Mouse (Mus musculus) limb, embryonic 15.5 days (tissue): ENCODE data around the gene Snrpb2. TPM values are rescaled to one million over a fixed set of nuclear protein-coding genes. Genes with fewer than 3 reads are reported as not detected.
A peak's percentile ranks its signal among the peaks of the same experiment; 100 is the strongest.

ENCODE experiments used
- ATAC-seq: fragments of 200-750 bp; cut with Nextera tagmentation; 2 replicates; pipeline ENCODE4 v1.8.0; 2017; ENCODE audit warnings: low read depth, moderate TSS enrichment; ENCODE audit not compliant: insufficient number of reproducible peaks, low FRiP score, low TSS enrichment
- H3K27ac ChIP-seq: fragments of 300-500 bp; sonication (generic); 2 replicates; pipeline ENCODE4 v1.5.1; 2015; ENCODE audit warnings: moderate library complexity, mild to moderate bottlenecking, inconsistent platforms
- H3K27me3 ChIP-seq: fragments of 300-500 bp; sonication (generic); 2 replicates; pipeline ENCODE4 v1.6.1; 2015; ENCODE audit warnings: inconsistent platforms
- H3K36me3 ChIP-seq: fragments of 300-500 bp; sonication (generic); 2 replicates; pipeline ENCODE4 v1.6.1; 2015; ENCODE audit warnings: inconsistent platforms
- H3K4me1 ChIP-seq: fragments of 300-500 bp; sonication (generic); 2 replicates; pipeline ENCODE4 v1.6.1; 2015; ENCODE audit warnings: inconsistent platforms
- H3K4me2 ChIP-seq: fragments of 300-500 bp; sonication (generic); 2 replicates; pipeline ENCODE4 v1.6.1; 2015; ENCODE audit warnings: mild to moderate bottlenecking, inconsistent platforms
- H3K4me3 ChIP-seq: fragments of 300-500 bp; sonication (generic); 2 replicates; pipeline ENCODE4 v1.5.1; 2015; ENCODE audit warnings: mild to moderate bottlenecking, inconsistent platforms
- H3K9ac ChIP-seq: fragments of 300-500 bp; sonication (generic); 2 replicates; pipeline ENCODE4 v1.6.1; 2015; ENCODE audit warnings: inconsistent platforms
- H3K9me3 ChIP-seq: fragments of 300-500 bp; sonication (generic); 2 replicates; pipeline ENCODE4 v1.6.1; 2016; ENCODE audit warnings: inconsistent platforms
- WGBS: fragments of 180-500 bp; shearing (Covaris S2); methylation state at CpG from one replicate; pipeline ENCODE4 v1.1.7; 2015; 5-methylcytosine and 5-hydroxymethylcytosine counted together
- polyA plus RNA-seq: library from polyadenylated mRNA; unstranded; fragments of >200 nt; fragmentation: Nextera tagmentation; extraction: Ambion mirVana; gene quantifications from 2 replicates; pipeline ENCODE4 v1.2.1, GENCODE M21; 2015

Snrpb2 gene
- polyA plus RNA-seq, result 54.3 and 60.3 TPM in 2 replicates

DNA sequence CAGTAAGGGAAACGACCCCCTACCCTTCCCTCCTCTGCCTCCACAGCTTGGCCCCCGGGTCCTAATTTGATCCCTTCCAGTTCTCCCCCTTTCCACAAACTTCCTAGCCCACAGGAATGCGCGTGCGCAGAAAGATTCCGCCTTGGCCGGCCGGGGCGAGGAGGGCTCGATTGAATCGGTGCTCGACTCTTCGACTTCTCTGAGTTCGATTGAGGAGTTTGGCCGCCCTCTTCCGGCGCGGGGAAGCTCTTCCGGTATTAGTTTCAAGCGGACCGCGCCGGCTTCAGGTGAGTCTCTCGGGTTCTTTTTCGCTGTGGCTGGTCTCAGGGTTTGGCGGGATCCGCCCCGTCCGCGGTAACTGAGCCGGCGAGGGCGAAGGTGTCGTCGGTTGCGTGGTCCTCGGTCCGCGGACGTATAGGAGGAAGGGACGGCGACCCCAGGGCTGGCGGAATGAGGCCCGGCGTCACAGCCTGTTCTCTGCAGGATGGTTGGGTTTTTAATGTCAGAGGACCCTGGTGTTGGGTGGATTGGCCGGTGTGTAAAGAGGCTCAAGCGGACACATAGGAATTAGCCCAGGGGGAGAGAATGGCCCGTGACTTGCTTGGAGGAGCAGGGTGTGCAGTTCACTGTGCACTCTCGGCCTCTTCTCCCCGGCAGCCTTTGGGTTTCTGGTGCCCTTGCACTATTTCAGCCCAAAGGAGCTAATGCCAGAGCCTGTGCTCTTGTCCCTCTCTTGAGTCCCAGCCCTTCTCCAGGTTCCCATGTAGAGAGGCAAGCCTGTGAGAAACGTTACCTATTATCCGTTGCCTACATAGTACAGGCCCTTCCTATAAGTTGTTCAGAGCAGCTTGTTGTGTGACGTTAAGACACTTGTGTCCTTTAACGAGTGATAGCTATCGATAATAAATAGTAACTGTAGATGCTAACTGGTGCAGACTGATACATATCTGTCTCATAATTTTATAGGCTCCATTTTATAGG, at the start of gene Snrpb2:
TSS of gene Snrpb2 (plus strand) at position 228 of the 981 bp plus-strand sequence.
- Histone ChIP-seq H3K27me3 (no peaks in the 10 kb centered on the region), H3K36me3 (peaks cover 23% of the 10 kb centered on the region), H3K4me3 (peak within 1 kb of the TSS; percentile 86), H3K4me1 (peaks cover 5% of the 10 kb centered on the region; the same call in 1 of the 2 replicates), H3K9ac (peak within 1 kb of the TSS; percentile 74), H3K9me3 (no peaks in the 10 kb centered on the region), H3K27ac (no peak within 1 kb of the TSS; the same call in 1 of the 2 replicates), H3K4me2 (peak within 1 kb of the TSS; percentile 67)
- no peak; the same call in 1 of the 2 replicates for ATAC-seq
- 1% methylated on average over 55 of the region's 55 CpGs for whole genome bisulfite sequencing

DNA sequence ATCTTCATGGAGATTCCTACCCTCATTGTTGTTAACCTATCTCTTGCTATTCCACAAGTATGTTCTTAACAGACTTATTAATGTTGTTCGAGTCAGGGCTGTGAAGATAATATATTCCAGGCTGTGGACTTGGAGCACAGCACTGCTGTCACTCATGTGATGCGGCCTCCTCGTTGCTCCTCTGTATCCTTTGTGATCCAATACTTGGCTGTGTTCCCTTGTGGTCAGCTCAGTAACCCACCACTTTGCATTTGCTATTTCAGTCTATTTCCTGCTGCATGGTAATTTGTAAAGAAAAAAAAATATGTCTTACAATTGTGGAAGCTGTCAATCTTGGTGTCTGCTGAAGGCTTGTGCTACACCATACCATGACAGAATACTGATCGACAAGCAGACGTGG, 49.8 kb upstream of the Snrpb2 start:
- Histone ChIP-seq H3K9ac (no peak overlapping the region), H3K4me3 (no peak overlapping the region), H3K27ac (no peak overlapping the region), H3K4me2 (no peak overlapping the region), H3K36me3 (no peaks in the 10 kb centered on the region), H3K4me1 (no peaks in the 10 kb centered on the region), H3K9me3 (no peaks in the 10 kb centered on the region), H3K27me3 (no peaks in the 10 kb centered on the region)
- WGBS, result 69% methylated on average over 5 of the region's 5 CpGs
- ATAC-seq, result no peak

DNA sequence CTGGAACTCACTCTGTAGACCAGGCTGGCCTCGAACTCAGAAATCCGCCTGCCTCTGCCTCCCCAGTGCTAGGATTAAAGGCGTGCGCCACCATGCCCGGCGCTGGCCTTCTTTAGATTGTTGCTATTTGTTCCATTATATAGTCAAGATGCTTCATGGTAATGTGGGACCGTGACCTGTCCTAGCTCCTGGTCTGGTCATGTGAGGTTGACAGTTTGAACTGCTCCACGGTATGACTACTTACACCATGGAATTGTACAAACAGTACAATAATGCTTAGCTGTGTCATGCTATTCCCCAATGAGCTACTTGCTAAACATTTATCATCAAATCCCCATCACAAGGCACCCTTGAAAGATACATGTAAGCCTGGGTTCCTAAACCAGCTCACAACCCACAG, 44.8 kb upstream of the Snrpb2 start:
- no peak overlapping the region for H3K4me2 ChIP-seq
- H3K36me3 ChIP-seq, result no peaks in the 10 kb centered on the region
- H3K27ac ChIP-seq, result no peak overlapping the region
- H3K4me1 ChIP-seq, result peaks cover 13% of the 10 kb centered on the region; the same call in 1 of the 2 replicates
- no peak for ATAC-seq
- no peaks in the 10 kb centered on the region for H3K9me3 ChIP-seq
- no peak overlapping the region for H3K4me3 ChIP-seq
- no peak overlapping the region for H3K9ac ChIP-seq
- WGBS, result 88% methylated on average over 8 of the region's 8 CpGs
- H3K27me3 ChIP-seq, result no peaks in the 10 kb centered on the region

GRCm38 (mm10) chr2:143018591-143019130, 44.2 kb upstream of the Snrpb2 start:
- Histone ChIP-seq H3K4me3 (no peak overlapping the region), H3K36me3 (no peaks in the 10 kb centered on the region), H3K4me2 (no peak overlapping the region), H3K4me1 (peaks cover 13% of the 10 kb centered on the region; the same call in 1 of the 2 replicates), H3K9me3 (no peaks in the 10 kb centered on the region), H3K27me3 (no peaks in the 10 kb centered on the region), H3K9ac (no peak overlapping the region), H3K27ac (no peak overlapping the region)
- ATAC-seq, result 0 out of 2 replicates have a peak, but pooled peaks have one; percentile 19
- WGBS, result 3% methylated on average over 5 of the region's 5 CpGs

DNA sequence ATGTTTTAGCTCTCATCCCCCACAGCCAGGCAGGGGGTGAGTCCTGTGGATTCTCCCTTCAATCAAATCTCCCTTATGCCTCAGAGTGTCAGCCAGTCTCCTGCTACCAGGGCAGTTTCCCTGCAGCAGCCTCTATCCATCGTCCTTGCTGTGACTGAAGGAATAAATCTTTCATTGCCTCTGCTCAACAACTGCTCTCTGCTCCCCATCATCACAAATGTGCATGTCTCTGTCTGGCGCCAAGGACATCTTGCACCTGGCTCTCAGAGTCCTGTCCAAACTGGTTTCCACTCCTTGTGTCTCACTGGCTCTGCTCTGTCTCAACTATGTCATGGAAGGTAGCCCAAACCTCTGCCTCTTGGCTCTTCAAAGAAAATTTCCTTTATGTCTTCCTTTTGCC, 43.1 kb upstream of the Snrpb2 start:
- Histone ChIP-seq H3K36me3 (no peaks in the 10 kb centered on the region), H3K4me1 (peaks cover 13% of the 10 kb centered on the region; the same call in 1 of the 2 replicates)

DNA sequence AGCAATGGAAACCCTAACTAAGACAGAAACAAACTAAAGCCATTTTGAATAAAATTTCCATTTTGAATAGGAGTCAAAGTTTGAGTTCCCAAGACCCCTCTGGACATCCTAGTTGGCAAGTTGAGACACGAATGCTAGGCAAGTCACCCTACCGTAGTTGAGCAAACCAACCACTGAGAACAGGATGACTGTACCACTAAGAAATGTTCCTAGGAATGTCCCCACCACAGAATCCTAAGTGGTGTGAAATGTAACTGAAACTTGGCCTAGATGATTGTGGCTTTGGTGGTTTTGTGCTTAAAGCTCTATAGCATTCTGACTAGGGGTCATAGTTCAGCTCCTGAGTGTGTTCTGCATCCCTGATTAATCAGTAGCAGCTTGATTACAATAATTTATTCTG, 39.5 kb upstream of the Snrpb2 start:
- Histone ChIP-seq H3K27ac (no peak overlapping the region), H3K9me3 (no peaks in the 10 kb centered on the region), H3K4me3 (no peak overlapping the region), H3K27me3 (no peaks in the 10 kb centered on the region), H3K9ac (no peak overlapping the region), H3K36me3 (no peaks in the 10 kb centered on the region), H3K4me2 (no peak overlapping the region), H3K4me1 (peaks cover 11% of the 10 kb centered on the region; the same call in 1 of the 2 replicates)
- 66% methylated on average over 2 of the region's 2 CpGs for WGBS
- ATAC-seq, result no peak

More for the DNA sequence above, 43.1 kb upstream of the Snrpb2 start:
- no peaks in the 10 kb centered on the region for H3K27me3 ChIP-seq
- no peak overlapping the region for H3K4me2 ChIP-seq
- 31% methylated on average over 2 of the region's 2 CpGs for WGBS
- no peak overlapping the region for H3K9ac ChIP-seq
- no peak overlapping the region for H3K4me3 ChIP-seq
- ATAC-seq, result no peak
- no peaks in the 10 kb centered on the region for H3K9me3 ChIP-seq
- no peak overlapping the region for H3K27ac ChIP-seq

DNA sequence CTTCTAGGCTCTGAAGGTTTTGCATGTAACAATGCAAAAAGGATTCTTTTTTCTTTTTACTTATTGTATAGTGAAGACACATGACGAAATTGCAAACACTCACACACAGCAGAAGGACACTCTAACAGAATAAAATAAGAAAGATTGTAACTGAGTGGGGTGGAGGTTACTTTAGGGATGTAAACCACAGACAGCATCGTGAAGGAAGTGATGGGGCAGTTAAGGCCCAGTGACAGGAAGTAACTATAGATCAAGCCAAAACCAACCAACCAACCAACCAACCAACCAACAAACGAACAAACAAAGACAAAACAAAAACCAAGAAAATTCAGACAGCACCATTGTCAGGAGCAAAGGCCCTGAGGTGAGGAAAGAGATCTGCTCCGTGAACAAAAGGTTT, 38.6 kb upstream of the Snrpb2 start:
- Histone ChIP-seq H3K4me1 (peaks cover 5% of the 10 kb centered on the region; the same call in 1 of the 2 replicates), H3K27ac (no peak overlapping the region), H3K4me2 (no peak overlapping the region), H3K9ac (no peak overlapping the region), H3K36me3 (no peaks in the 10 kb centered on the region), H3K9me3 (no peaks in the 10 kb centered on the region), H3K4me3 (no peak overlapping the region), H3K27me3 (no peaks in the 10 kb centered on the region)
- no peak for ATAC-seq
- WGBS, result 82% methylated on average over 4 of the region's 4 CpGs

DNA sequence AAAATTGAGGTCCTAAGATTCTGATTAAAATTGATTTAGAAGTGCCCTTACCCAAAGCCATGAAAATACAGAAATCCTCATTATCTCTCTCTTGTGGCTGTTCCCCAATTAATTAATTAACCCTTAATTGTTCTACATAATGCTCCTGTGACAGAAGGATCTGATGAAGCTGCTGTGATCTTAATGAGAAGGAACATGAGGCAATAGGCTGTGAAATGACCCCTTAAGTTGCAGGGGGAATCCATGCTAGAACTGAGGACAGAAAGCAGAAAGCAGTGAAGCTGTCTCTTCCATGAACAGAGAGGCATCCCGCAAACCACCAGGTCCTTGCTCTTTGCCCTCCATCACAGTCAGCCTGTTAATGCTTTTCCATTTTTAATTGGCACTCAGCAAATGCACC, 31.6 kb upstream of the Snrpb2 start:
- Histone ChIP-seq H3K4me3 (no peak overlapping the region), H3K9me3 (no peaks in the 10 kb centered on the region), H3K27me3 (no peaks in the 10 kb centered on the region), H3K27ac (no peak overlapping the region), H3K4me2 (no peak overlapping the region), H3K9ac (no peak overlapping the region), H3K4me1 (peaks cover 5% of the 10 kb centered on the region), H3K36me3 (no peaks in the 10 kb centered on the region)
- no peak for ATAC-seq
- 86% methylated on average over 1 of the region's 1 CpGs for WGBS

DNA sequence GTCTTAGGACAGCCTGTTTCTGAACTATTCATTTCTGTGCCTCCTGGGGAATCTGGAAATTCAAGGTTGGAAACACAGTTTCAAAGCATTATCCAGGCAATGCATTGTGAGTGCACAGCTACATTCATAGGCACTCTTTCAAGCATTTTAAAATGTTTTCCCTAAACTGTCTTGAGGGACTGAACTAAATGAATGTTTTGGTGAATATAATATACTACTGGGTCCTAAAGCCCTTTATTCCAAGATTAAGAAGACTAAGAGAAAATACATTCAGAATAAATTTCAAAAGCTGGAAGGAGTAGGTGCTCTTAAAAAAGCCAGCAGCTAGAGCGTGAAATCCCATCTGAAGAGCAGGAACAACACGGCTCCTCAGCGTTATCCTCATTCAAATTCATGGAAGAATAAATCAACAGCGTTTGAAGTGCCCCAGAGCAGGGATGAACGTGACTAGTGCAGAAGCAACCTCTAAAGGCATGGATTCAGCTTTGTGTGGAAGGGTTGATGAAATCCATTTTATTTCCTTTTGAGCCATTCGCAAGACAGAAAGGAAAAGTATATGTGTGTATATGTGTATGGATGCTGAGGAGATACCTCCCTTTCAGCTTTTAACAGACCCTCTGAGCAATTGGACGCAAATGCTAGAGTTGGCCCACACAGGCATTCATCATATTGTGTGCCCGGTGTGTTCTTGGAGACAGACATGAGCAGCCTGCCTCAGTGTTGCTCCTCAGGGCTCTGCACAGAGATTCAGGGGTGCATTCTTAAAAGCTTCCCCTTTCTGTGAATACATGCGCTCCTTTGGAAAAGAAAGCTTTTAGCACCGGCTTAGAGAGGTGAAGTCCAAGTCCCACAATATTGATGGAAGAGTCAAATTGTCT, 30.2 kb upstream of the Snrpb2 start:
- ATAC-seq, result no peak
- Histone ChIP-seq H3K4me1 (peaks cover 5% of the 10 kb centered on the region), H3K36me3 (no peaks in the 10 kb centered on the region), H3K9ac (no peak overlapping the region), H3K9me3 (no peaks in the 10 kb centered on the region), H3K4me3 (no peak overlapping the region), H3K27me3 (no peaks in the 10 kb centered on the region), H3K27ac (no peak overlapping the region), H3K4me2 (no peak overlapping the region)
- 76% methylated on average over 10 of the region's 10 CpGs for WGBS

DNA sequence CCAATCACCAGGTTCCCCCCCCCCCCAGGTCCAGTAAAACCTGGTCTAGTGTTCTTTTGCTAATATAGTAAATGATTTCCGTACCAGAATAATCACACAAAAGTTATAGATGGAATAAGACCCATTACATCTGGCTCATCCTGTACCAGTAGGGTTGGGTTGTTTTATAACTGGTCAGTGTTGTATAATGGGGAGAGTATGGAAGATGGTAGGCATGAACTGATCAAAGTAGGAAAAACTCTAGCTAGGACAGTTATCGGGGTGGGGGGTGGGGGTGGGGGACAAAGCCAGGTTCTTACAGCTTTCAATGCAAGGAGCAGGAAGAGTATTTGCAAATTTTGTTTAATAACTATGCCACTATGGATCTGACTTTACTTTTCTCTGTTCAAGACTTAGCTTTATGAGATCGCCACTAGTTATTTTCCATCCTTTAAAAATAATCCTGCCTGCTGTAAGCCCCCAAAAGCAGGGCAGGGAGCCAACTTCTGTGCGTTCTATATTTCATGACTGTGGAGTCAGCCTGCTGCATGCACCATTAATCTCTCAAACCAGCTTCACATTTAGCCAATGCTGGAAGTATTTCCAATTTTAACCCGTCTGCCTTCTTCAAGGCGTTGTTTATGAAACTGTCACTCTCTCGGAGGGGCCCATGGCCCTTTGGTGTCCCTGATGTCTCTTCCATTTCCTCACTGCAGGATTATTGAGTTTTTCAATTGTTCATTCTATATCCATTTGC, 28.3 kb upstream of the Snrpb2 start:
- no peaks in the 10 kb centered on the region for H3K36me3 ChIP-seq
- 42% methylated on average over 7 of the region's 7 CpGs for WGBS

DNA sequence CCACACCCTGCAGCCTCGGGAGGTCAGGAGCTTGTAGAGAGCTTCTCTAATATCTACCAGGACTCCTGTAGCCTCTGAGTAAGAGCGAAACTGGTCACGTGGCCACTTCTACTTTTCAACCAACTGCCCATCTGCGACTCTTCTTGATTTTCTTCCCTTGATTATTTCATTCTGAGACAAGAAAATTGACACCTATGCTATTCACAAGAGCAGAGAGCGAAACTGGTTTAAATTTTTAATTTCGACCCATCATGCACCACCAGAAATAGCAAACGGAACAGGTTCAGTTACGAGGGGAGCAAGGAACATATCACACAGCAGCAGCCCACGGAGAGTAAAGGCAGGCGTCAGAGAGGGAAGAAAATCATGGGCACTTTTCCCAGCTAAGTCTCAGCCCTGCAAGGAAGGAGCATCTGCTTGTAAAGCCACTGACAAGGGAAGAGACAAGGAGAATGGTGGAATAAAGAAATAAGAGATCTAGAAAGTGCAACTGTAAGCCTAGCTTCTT, 27.7 kb upstream of the Snrpb2 start:
- Histone ChIP-seq H3K27ac (peak overlapping the region; percentile 43), H3K4me2 (0 out of 2 replicates have a peak overlapping the region, but pooled peaks have one; percentile 4), H3K4me3 (no peak overlapping the region), H3K9ac (no peak overlapping the region), H3K4me1 (peaks cover 5% of the 10 kb centered on the region), H3K27me3 (no peaks in the 10 kb centered on the region), H3K36me3 (no peaks in the 10 kb centered on the region), H3K9me3 (no peaks in the 10 kb centered on the region)
- no peak for ATAC-seq
- 61% methylated on average over 10 of the region's 10 CpGs for WGBS

More for the DNA sequence above, 28.3 kb upstream of the Snrpb2 start:
- Histone ChIP-seq H3K27me3 (no peaks in the 10 kb centered on the region), H3K4me1 (peaks cover 5% of the 10 kb centered on the region), H3K9me3 (no peaks in the 10 kb centered on the region), H3K4me3 (no peak overlapping the region), H3K27ac (peak overlapping the region; percentile 43), H3K9ac (no peak overlapping the region), H3K4me2 (no peak overlapping the region)
- no peak for ATAC-seq
